Mouse (Mus musculus): ENCODE measurements around the gene Rexo4. TPM values are rescaled to one million over a fixed set of nuclear protein-coding genes. Genes with fewer than 3 reads are reported as not detected.
A peak's percentile ranks its signal among the peaks of the same experiment; 100 is the strongest.

Gene Rexo4
- 49.7 and 56.2 TPM in 2 replicates for polyA plus RNA-seq (2012; rRNA removed)

DNA sequence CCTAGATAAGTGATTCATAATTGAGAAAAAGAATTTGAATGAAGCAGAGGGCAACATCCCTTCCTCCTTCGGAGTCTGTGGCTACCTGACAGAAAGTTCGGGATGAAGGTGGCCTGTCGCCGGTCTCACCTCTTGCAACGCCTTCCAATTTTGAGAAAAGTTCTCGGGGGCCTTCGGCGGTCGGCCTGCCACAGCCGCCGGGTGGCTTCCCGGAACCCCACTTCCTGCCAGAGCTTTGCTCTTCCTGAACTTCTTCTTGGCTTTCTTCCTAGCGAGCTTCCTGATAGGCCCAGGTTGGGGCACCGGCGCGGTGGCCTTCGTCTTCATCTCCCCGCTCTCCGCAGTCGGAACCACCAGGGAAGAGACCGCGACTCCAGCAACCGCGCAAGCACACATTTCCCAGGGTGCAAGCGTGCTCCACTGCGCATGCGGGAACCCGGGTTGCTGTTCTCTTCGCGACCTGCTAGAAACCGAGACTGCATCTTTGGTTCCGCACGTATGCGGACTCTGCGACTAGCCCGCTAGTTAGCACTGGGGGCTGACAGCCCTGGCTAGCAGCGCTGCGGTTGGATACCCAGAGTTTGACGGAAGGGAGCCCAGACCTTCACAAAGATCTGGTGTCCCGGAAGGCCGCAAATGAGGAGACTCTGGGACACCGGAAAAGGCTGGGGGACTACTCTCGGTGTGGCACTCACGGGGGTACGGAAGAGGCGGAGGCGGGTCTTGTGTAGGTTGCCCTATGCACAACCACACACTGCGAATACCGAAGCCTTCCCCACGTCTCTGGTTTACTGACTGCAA is at the start of gene Rexo4:
Gene Rexo4 (minus strand): TSS at position 464 of the 801 bp plus-strand sequence.
- no peaks in the 10 kb centered on the region for H3K27me3 ChIP-seq (ENCODE audit: control insufficient read depth, insufficient read depth, low read length)
- H3K36me3 ChIP-seq (ENCODE audit: control insufficient read depth, insufficient read depth, low read length): peaks cover 17% of the 10 kb centered on the region
- TF ChIP-seq CTCF (IDR thresholded peaks at IDR 0.05; ENCODE audit: borderline replicate concordance, control insufficient read depth, extremely low read depth, insufficient read depth, low read length, poor library complexity) (no peak), POLR2A (IDR thresholded peaks at IDR 0.05; ENCODE audit: control insufficient read depth, extremely low read depth, insufficient read depth, low read length, poor library complexity) (peak; percentile 65)
- H3K27ac ChIP-seq (ENCODE audit: control insufficient read depth, insufficient read depth, low read length): peak within 1 kb of the TSS; percentile 79
- DNase-seq: peak; percentile 87
- peak within 1 kb of the TSS; percentile 86 for H3K4me3 ChIP-seq (ENCODE audit: control insufficient read depth, insufficient read depth, low read length)
- H3K4me1 ChIP-seq (replicated peaks; ENCODE audit: control insufficient read depth, insufficient read depth, low read length): peaks cover 14% of the 10 kb centered on the region
- under 1% methylated on average over 50 of the region's 50 CpGs for WGBS

DNA sequence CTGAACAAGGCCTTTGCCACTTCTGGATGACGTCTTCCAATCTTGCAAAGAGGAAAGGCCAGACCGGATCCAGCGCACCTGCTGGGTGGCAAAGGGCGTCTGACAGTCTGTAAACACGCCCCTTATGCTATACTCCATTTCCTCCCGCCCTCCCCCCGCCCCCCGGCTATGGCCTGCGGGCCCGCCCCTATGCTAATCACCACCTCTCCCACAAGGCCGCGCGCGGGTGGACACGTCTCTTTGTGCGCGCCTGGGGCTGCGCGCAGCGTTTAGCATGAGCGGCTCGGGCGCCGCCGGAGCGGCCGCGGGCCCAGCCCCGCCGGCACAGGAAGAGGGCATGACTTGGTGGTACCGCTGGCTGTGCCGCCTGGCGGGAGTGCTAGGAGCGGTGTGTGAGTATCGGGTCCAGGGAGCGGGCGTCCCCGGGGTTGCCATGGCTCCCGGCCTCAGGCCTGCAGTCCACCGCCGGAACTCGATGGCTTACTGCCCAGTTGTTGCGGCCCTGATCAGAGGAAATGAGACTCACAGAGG is 45.6 kb upstream of the Rexo4 start, which contains the start of gene Cacfd1:
Gene Cacfd1 (plus strand): TSS at position 213 of the 531 bp plus-strand sequence.
- Histone ChIP-seq H3K4me3 (ENCODE audit: control insufficient read depth, insufficient read depth, low read length) (peak within 1 kb of the TSS; percentile 73), H3K27ac (ENCODE audit: control insufficient read depth, insufficient read depth, low read length) (peak within 1 kb of the TSS; percentile 63), H3K36me3 (ENCODE audit: control insufficient read depth, insufficient read depth, low read length) (peaks cover 7% of the 10 kb centered on the region; the same call in 1 of the 2 replicates), H3K27me3 (ENCODE audit: control insufficient read depth, insufficient read depth, low read length) (no peaks in the 10 kb centered on the region), H3K4me1 (replicated peaks; ENCODE audit: control insufficient read depth, insufficient read depth, low read length) (peaks cover 14% of the 10 kb centered on the region)
- DNase-seq: peak; percentile 90
- under 1% methylated on average over 41 of the region's 43 CpGs for WGBS
- peak; percentile 92 for TF ChIP-seq POLR2A (IDR thresholded peaks at IDR 0.05; ENCODE audit: control insufficient read depth, extremely low read depth, insufficient read depth, low read length, poor library complexity)
- peak; percentile 54; the same call in 1 of the 2 replicates for TF ChIP-seq CTCF (IDR thresholded peaks at IDR 0.05; ENCODE audit: borderline replicate concordance, control insufficient read depth, extremely low read depth, insufficient read depth, low read length, poor library complexity)

DNA sequence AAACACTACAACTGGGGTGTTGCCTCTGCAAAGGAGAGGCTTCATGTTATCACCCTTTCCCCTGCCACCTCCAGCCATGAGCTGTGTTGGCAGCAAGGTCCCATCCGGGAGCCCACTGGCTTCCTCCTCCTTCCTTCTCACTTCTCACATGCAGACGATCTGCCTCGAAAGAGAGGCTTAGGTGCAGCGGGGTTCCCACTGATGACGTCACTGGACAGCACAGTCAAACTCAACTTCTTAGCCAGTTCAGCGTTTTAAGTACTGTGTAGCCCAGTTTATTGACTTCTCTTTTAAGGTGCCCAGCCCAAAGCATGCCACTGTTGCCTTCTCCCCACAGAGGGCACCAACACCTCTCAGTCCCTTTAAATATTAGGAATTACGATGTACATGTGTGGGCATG is 43.5 kb upstream of the Rexo4 start:
- no peak overlapping the region for H3K27ac ChIP-seq (ENCODE audit: control insufficient read depth, insufficient read depth, low read length)
- no peak for DNase-seq
- H3K4me3 ChIP-seq (ENCODE audit: control insufficient read depth, insufficient read depth, low read length): no peak overlapping the region
- TF ChIP-seq CTCF (IDR thresholded peaks at IDR 0.05; ENCODE audit: borderline replicate concordance, control insufficient read depth, extremely low read depth, insufficient read depth, low read length, poor library complexity) (no peak), POLR2A (IDR thresholded peaks at IDR 0.05; ENCODE audit: control insufficient read depth, extremely low read depth, insufficient read depth, low read length, poor library complexity) (no peak)
- H3K36me3 ChIP-seq (ENCODE audit: control insufficient read depth, insufficient read depth, low read length): no peaks in the 10 kb centered on the region
- no peaks in the 10 kb centered on the region for H3K27me3 ChIP-seq (ENCODE audit: control insufficient read depth, insufficient read depth, low read length)
- peaks cover 14% of the 10 kb centered on the region for H3K4me1 ChIP-seq (replicated peaks; ENCODE audit: control insufficient read depth, insufficient read depth, low read length)
- 77% methylated on average over 7 of the region's 7 CpGs for WGBS

DNA sequence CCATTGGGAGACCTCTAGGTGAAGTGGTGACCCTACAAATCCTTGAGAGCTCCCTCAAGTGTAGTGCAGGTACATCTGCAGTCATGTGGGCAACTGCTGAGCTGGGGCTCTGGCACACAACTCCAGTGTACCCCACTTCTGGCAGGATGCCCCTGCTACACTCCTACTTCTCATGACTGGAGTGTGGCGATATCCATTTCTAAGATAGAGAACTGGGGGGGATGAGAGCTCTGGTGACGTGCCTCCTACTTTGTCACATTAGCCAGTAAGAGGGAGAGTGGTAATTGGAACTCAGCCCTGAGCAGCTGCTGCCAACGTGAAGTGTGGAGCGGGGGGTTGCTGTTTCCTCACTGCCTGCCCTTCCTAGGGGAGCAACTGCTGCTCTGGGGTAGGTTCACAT is 42.1 kb upstream of the Rexo4 start:
- peaks cover 14% of the 10 kb centered on the region for H3K4me1 ChIP-seq (replicated peaks; ENCODE audit: control insufficient read depth, insufficient read depth, low read length)
- no peak overlapping the region for H3K4me3 ChIP-seq (ENCODE audit: control insufficient read depth, insufficient read depth, low read length)
- DNase-seq: no peak
- H3K27ac ChIP-seq (ENCODE audit: control insufficient read depth, insufficient read depth, low read length): no peak overlapping the region
- H3K36me3 ChIP-seq (ENCODE audit: control insufficient read depth, insufficient read depth, low read length): no peaks in the 10 kb centered on the region
- no peak for TF ChIP-seq POLR2A (IDR thresholded peaks at IDR 0.05; ENCODE audit: control insufficient read depth, extremely low read depth, insufficient read depth, low read length, poor library complexity)
- no peak for TF ChIP-seq CTCF (IDR thresholded peaks at IDR 0.05; ENCODE audit: borderline replicate concordance, control insufficient read depth, extremely low read depth, insufficient read depth, low read length, poor library complexity)
- H3K27me3 ChIP-seq (ENCODE audit: control insufficient read depth, insufficient read depth, low read length): no peaks in the 10 kb centered on the region
- WGBS: 92% methylated on average over 4 of the region's 4 CpGs

DNA sequence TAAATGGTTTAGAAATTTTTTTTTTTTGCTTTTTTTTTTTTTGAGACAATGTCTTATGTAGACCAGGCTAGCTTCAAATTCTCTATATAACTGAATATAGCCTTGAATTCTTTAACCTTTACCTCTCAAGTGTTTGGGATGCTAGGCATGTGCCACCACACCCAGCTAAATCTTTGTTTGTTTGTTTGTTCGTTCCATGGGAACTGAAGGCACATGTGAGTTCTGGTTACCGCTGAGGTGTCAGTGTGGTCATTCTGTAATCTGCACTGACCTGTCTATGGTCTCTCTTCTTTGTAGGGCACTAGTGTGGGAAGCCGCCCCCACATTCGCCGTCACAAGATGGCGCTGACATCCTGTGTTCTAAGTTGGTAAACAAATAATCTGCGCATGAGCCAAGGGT is 33.8 kb upstream of the Rexo4 start:
- no peaks in the 10 kb centered on the region for H3K4me1 ChIP-seq (replicated peaks; ENCODE audit: control insufficient read depth, insufficient read depth, low read length)
- no peak for DNase-seq
- H3K27ac ChIP-seq (ENCODE audit: control insufficient read depth, insufficient read depth, low read length): no peak overlapping the region
- 90% methylated on average over 7 of the region's 7 CpGs for WGBS
- no peak overlapping the region for H3K4me3 ChIP-seq (ENCODE audit: control insufficient read depth, insufficient read depth, low read length)
- no peaks in the 10 kb centered on the region for H3K36me3 ChIP-seq (ENCODE audit: control insufficient read depth, insufficient read depth, low read length)
- no peaks in the 10 kb centered on the region for H3K27me3 ChIP-seq (ENCODE audit: control insufficient read depth, insufficient read depth, low read length)
- TF ChIP-seq POLR2A (IDR thresholded peaks at IDR 0.05; ENCODE audit: control insufficient read depth, extremely low read depth, insufficient read depth, low read length, poor library complexity) (no peak), CTCF (IDR thresholded peaks at IDR 0.05; ENCODE audit: borderline replicate concordance, control insufficient read depth, extremely low read depth, insufficient read depth, low read length, poor library complexity) (no peak)

DNA sequence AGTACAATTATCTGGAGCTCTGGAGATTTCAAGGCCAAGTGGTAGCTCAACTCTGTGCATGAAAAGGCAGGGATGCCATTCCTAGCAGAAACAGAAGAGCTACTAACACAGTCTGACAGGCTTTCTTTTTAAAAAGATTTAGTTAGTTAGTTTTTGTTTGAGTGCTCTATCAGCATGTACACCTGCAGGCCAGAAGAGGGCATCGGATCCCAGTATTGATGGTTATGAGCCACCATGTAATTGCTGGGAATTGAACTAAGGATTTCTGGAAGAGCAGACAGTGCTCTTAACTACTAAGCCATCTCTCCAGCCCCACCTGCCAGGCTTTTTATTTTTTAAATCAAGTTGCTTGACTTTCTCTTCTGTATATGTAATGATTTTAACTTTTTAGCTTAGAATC is 33.3 kb upstream of the Rexo4 start:
- DNase-seq: no peak
- Histone ChIP-seq H3K4me1 (replicated peaks; ENCODE audit: control insufficient read depth, insufficient read depth, low read length) (no peaks in the 10 kb centered on the region), H3K36me3 (ENCODE audit: control insufficient read depth, insufficient read depth, low read length) (no peaks in the 10 kb centered on the region), H3K27ac (ENCODE audit: control insufficient read depth, insufficient read depth, low read length) (no peak overlapping the region), H3K4me3 (ENCODE audit: control insufficient read depth, insufficient read depth, low read length) (no peak overlapping the region), H3K27me3 (ENCODE audit: control insufficient read depth, insufficient read depth, low read length) (no peaks in the 10 kb centered on the region)
- TF ChIP-seq CTCF (IDR thresholded peaks at IDR 0.05; ENCODE audit: borderline replicate concordance, control insufficient read depth, extremely low read depth, insufficient read depth, low read length, poor library complexity): no peak
- no peak for TF ChIP-seq POLR2A (IDR thresholded peaks at IDR 0.05; ENCODE audit: control insufficient read depth, extremely low read depth, insufficient read depth, low read length, poor library complexity)
- WGBS: 83% methylated on average over 1 of the region's 1 CpGs

Data from thymus, adult 2 months (tissue).